Mouse (Mus musculus): ENCODE measurements around the gene Adgrb3. TPM values are rescaled to one million over a fixed set of nuclear protein-coding genes. Genes with fewer than 3 reads are reported as not detected.

The Adgrb3 gene
- total and polyA plus RNA-seq, 2 experiments from 2014 or later = 0.07 to 2.9 TPM

- no peaks in the 10 kb centered on the region for H3K4me1 ChIP-seq (ENCODE audit: control insufficient read depth, insufficient read depth)
- no peak overlapping the region for H3K4me3 ChIP-seq (ENCODE audit: low read depth, low read length)
- H3K9ac ChIP-seq (replicated peaks; ENCODE audit: low read depth, low read length) = no peak overlapping the region
- H3K27ac ChIP-seq (ENCODE audit: low read depth) = no peak overlapping the region
- TF ChIP-seq CTCF (IDR thresholded peaks at IDR 0.05; ENCODE audit: low read depth) (no peak), EP300 (IDR thresholded peaks at IDR 0.05; ENCODE audit: low read depth) (no peak)
- no peaks in the 10 kb centered on the region; the same call in 1 of the 2 replicates for H3K9me3 ChIP-seq (replicated peaks; ENCODE audit: control insufficient read depth, low read length)
- H3K4me2 ChIP-seq (ENCODE audit: low read depth, low read length) = no peak overlapping the region
- no peaks in the 10 kb centered on the region for H3K36me3 ChIP-seq (replicated peaks; ENCODE audit: control insufficient read depth, insufficient read depth, low read length)
- no peak for DNase-seq (ENCODE audit: low spot score)
- no peaks in the 10 kb centered on the region for H3K27me3 ChIP-seq (ENCODE audit: control insufficient read depth, insufficient read depth, low read length)
- no peak for ATAC-seq (ENCODE audit: insufficient read depth, low read depth)
- WGBS = 73% methylated on average over 2 of the region's 2 CpGs
These were observed 465.3 kb downstream of the Adgrb3 start for GRCm38 (mm10) chr1:25364186-25364585.

GRCm38 (mm10) chr1:25358554-25358953, 471.0 kb downstream of the Adgrb3 start:
- no peak overlapping the region for H3K4me3 ChIP-seq (ENCODE audit: low read depth, low read length)
- H3K4me1 ChIP-seq (ENCODE audit: control insufficient read depth, insufficient read depth) = no peaks in the 10 kb centered on the region
- H3K36me3 ChIP-seq (replicated peaks; ENCODE audit: control insufficient read depth, insufficient read depth, low read length) = no peaks in the 10 kb centered on the region
- DNase-seq (ENCODE audit: low spot score) (no peak), ATAC-seq (ENCODE audit: insufficient read depth, low read depth) (no peak)
- WGBS = 79% methylated on average over 4 of the region's 4 CpGs
- H3K9me3 ChIP-seq (replicated peaks; ENCODE audit: control insufficient read depth, low read length) = no peaks in the 10 kb centered on the region; the same call in 1 of the 2 replicates
- no peaks in the 10 kb centered on the region for H3K27me3 ChIP-seq (ENCODE audit: control insufficient read depth, insufficient read depth, low read length)
- H3K27ac ChIP-seq (ENCODE audit: low read depth) = no peak overlapping the region
- H3K9ac ChIP-seq (replicated peaks; ENCODE audit: low read depth, low read length) = no peak overlapping the region
- no peak overlapping the region for H3K4me2 ChIP-seq (ENCODE audit: low read depth, low read length)
- TF ChIP-seq CTCF (IDR thresholded peaks at IDR 0.05; ENCODE audit: low read depth) = no peak
- no peak for TF ChIP-seq EP300 (IDR thresholded peaks at IDR 0.05; ENCODE audit: low read depth)

- DNase-seq (ENCODE audit: low spot score) (no peak), ATAC-seq (ENCODE audit: insufficient read depth, low read depth) (no peak)
- H3K9me3 ChIP-seq (replicated peaks; ENCODE audit: control insufficient read depth, low read length) = no peaks in the 10 kb centered on the region
- H3K4me2 ChIP-seq (ENCODE audit: low read depth, low read length) = no peak overlapping the region
- no peak overlapping the region for H3K4me3 ChIP-seq (ENCODE audit: low read depth, low read length)
- H3K27me3 ChIP-seq (ENCODE audit: control insufficient read depth, insufficient read depth, low read length) = no peaks in the 10 kb centered on the region
- TF ChIP-seq CTCF (IDR thresholded peaks at IDR 0.05; ENCODE audit: low read depth) (no peak), EP300 (IDR thresholded peaks at IDR 0.05; ENCODE audit: low read depth) (no peak)
- H3K4me1 ChIP-seq (ENCODE audit: control insufficient read depth, insufficient read depth) = no peaks in the 10 kb centered on the region
- no peaks in the 10 kb centered on the region for H3K36me3 ChIP-seq (replicated peaks; ENCODE audit: control insufficient read depth, insufficient read depth, low read length)
- H3K27ac ChIP-seq (ENCODE audit: low read depth) = no peak overlapping the region
- no peak overlapping the region for H3K9ac ChIP-seq (replicated peaks; ENCODE audit: low read depth, low read length)
- 67% methylated on average over 5 of the region's 5 CpGs for WGBS
These were observed 474.0 kb downstream of the Adgrb3 start for GRCm38 (mm10) chr1:25355486-25355885.

- no peak for TF ChIP-seq CTCF (IDR thresholded peaks at IDR 0.05; ENCODE audit: low read depth)
- no peak for TF ChIP-seq EP300 (IDR thresholded peaks at IDR 0.05; ENCODE audit: low read depth)
- H3K4me1 ChIP-seq (ENCODE audit: control insufficient read depth, insufficient read depth) = no peaks in the 10 kb centered on the region
- no peak overlapping the region for H3K4me3 ChIP-seq (ENCODE audit: low read depth, low read length)
- H3K4me2 ChIP-seq (ENCODE audit: low read depth, low read length) = no peak overlapping the region
- H3K9me3 ChIP-seq (replicated peaks; ENCODE audit: control insufficient read depth, low read length) = no peaks in the 10 kb centered on the region
- DNase-seq (ENCODE audit: low spot score) (no peak), ATAC-seq (ENCODE audit: insufficient read depth, low read depth) (no peak)
- no peak overlapping the region for H3K9ac ChIP-seq (replicated peaks; ENCODE audit: low read depth, low read length)
- H3K27ac ChIP-seq (ENCODE audit: low read depth) = no peak overlapping the region
- H3K27me3 ChIP-seq (ENCODE audit: control insufficient read depth, insufficient read depth, low read length) = no peaks in the 10 kb centered on the region
- H3K36me3 ChIP-seq (replicated peaks; ENCODE audit: control insufficient read depth, insufficient read depth, low read length) = no peaks in the 10 kb centered on the region
These were observed 484.6 kb downstream of the Adgrb3 start for GRCm38 (mm10) chr1:25344876-25345275.

GRCm38 (mm10) chr1:25325406-25325805, 504.1 kb downstream of the Adgrb3 start:
- no peak overlapping the region for H3K4me3 ChIP-seq (ENCODE audit: low read depth, low read length)
- no peak overlapping the region for H3K4me2 ChIP-seq (ENCODE audit: low read depth, low read length)
- H3K9me3 ChIP-seq (replicated peaks; ENCODE audit: control insufficient read depth, low read length) = no peaks in the 10 kb centered on the region
- no peak for TF ChIP-seq CTCF (IDR thresholded peaks at IDR 0.05; ENCODE audit: low read depth)
- TF ChIP-seq EP300 (IDR thresholded peaks at IDR 0.05; ENCODE audit: low read depth) = no peak
- no peak for DNase-seq (ENCODE audit: low spot score)
- H3K27me3 ChIP-seq (ENCODE audit: control insufficient read depth, insufficient read depth, low read length) = no peaks in the 10 kb centered on the region
- no peak overlapping the region for H3K9ac ChIP-seq (replicated peaks; ENCODE audit: low read depth, low read length)
- no peak overlapping the region for H3K27ac ChIP-seq (ENCODE audit: low read depth)
- no peaks in the 10 kb centered on the region for H3K4me1 ChIP-seq (ENCODE audit: control insufficient read depth, insufficient read depth)
- no peaks in the 10 kb centered on the region for H3K36me3 ChIP-seq (replicated peaks; ENCODE audit: control insufficient read depth, insufficient read depth, low read length)
- no peak for ATAC-seq (ENCODE audit: insufficient read depth, low read depth)
- WGBS = 52% methylated on average over 2 of the region's 2 CpGs

- H3K4me2 ChIP-seq (ENCODE audit: low read depth, low read length) = no peak overlapping the region
- H3K27me3 ChIP-seq (ENCODE audit: control insufficient read depth, insufficient read depth, low read length) = no peaks in the 10 kb centered on the region
- no peak overlapping the region for H3K4me3 ChIP-seq (ENCODE audit: low read depth, low read length)
- no peak overlapping the region for H3K27ac ChIP-seq (ENCODE audit: low read depth)
- H3K9me3 ChIP-seq (replicated peaks; ENCODE audit: control insufficient read depth, low read length) = no peaks in the 10 kb centered on the region
- H3K36me3 ChIP-seq (replicated peaks; ENCODE audit: control insufficient read depth, insufficient read depth, low read length) = no peaks in the 10 kb centered on the region
- no peaks in the 10 kb centered on the region for H3K4me1 ChIP-seq (ENCODE audit: control insufficient read depth, insufficient read depth)
- H3K9ac ChIP-seq (replicated peaks; ENCODE audit: low read depth, low read length) = no peak overlapping the region
- ATAC-seq (ENCODE audit: insufficient read depth, low read depth) (no peak), DNase-seq (ENCODE audit: low spot score) (no peak)
- TF ChIP-seq CTCF (IDR thresholded peaks at IDR 0.05; ENCODE audit: low read depth) = no peak
These were observed 512.4 kb downstream of the Adgrb3 start for GRCm38 (mm10) chr1:25317142-25317541.

Measured in heart, postnatal 0 days (tissue).